Mouse (Mus musculus) heart, embryonic 14.5 days (tissue): ENCODE data around the gene Cep162. TPM values are rescaled to one million over a fixed set of nuclear protein-coding genes. Genes with fewer than 3 reads are reported as not detected.
A peak's percentile ranks its signal among the peaks of the same experiment; 100 is the strongest.

Experiments
- ATAC-seq: fragments of 200-750 bp; cut with Nextera tagmentation; 2 replicates; pipeline ENCODE4 v1.8.0; 2017; ENCODE audit warnings: low read depth, moderate TSS enrichment; ENCODE audit not compliant: insufficient number of reproducible peaks, insufficient read depth, low FRiP score
- H3K27ac ChIP-seq, 2 experiments: fragments of 200-500 bp in 1 of 2; fragments of 300-500 bp in 1 of 2; sonication (generic) in 1 of 2; replicated peaks in 1 of 2; 2 replicates each; pipeline ENCODE4 v1.5.1; 2012 to 2014; ENCODE audit warnings: low read depth in 2 of 2, low read length in 2 of 2, control low read depth in 1 of 2, mild to moderate bottlenecking in 1 of 2, mixed read lengths in 1 of 2; ENCODE audit not compliant: control insufficient read depth in 1 of 2, insufficient read depth in 1 of 2
- H3K27me3 ChIP-seq: fragments of 300-500 bp; sonication (generic); 2 replicates; pipeline ENCODE4 v1.6.1; 2014; ENCODE audit warnings: mild to moderate bottlenecking, low read length, control low read depth; ENCODE audit not compliant: control insufficient read depth, insufficient read depth
- H3K36me3 ChIP-seq: fragments of 300-500 bp; sonication (generic); 2 replicates; pipeline ENCODE4 v1.6.1; 2014; ENCODE audit warnings: mild to moderate bottlenecking, control low read depth, low read length, mixed read lengths; ENCODE audit not compliant: control insufficient read depth, insufficient read depth
- H3K4me1 ChIP-seq, 2 experiments: fragments of 200-500 bp in 1 of 2; fragments of 300-500 bp in 1 of 2; sonication (generic) in 1 of 2; 2 replicates each; pipeline ENCODE4 v1.6.1; 2012 to 2014; ENCODE audit warnings: low read length in 2 of 2, control low read depth in 1 of 2, mixed read lengths in 1 of 2; ENCODE audit not compliant: control insufficient read depth in 2 of 2, insufficient read depth in 2 of 2
- H3K4me2 ChIP-seq: fragments of 300-500 bp; sonication (generic); 2 replicates; pipeline ENCODE4 v1.6.1; 2014; ENCODE audit warnings: mild to moderate bottlenecking, low read length
- H3K4me3 ChIP-seq, 2 experiments: fragments of 200-500 bp in 1 of 2; fragments of 300-500 bp in 1 of 2; sonication (generic) in 1 of 2; 2 replicates each; pipeline ENCODE4 v1.5.1; 2012 to 2014; ENCODE audit warnings: low read length in 2 of 2, mild to moderate bottlenecking in 2 of 2, control low read depth in 1 of 2, low read depth in 1 of 2, moderate library complexity in 1 of 2; ENCODE audit not compliant: control insufficient read depth in 1 of 2, insufficient read depth in 1 of 2
- H3K9ac ChIP-seq: fragments of 300-500 bp; sonication (generic); 2 replicates; pipeline ENCODE4 v1.6.1; 2014; ENCODE audit warnings: mild to moderate bottlenecking, low read length
- H3K9me3 ChIP-seq: fragments of 300-500 bp; sonication (generic); 2 replicates; pipeline ENCODE4 v1.6.1; 2016; ENCODE audit warnings: low read length, control low read depth; ENCODE audit not compliant: control insufficient read depth
- WGBS: fragments of 180-500 bp; shearing (Covaris S2); extraction: QIAGEN DNeasy Blood & Tissue Kit; methylation state at CpG from one replicate; pipeline ENCODE4 v1.1.7; 2014; 5-methylcytosine and 5-hydroxymethylcytosine counted together
- polyA plus RNA-seq: library from polyadenylated mRNA; unstranded; fragments of >200 nt; fragmentation: Nextera tagmentation; extraction: Ambion mirVana; gene quantifications from 2 replicates; pipeline ENCODE4 v1.2.1, GENCODE M21; 2014

The Cep162 gene
- polyA plus RNA-seq: 4.6 and 4.7 TPM in 2 replicates

GRCm38 (mm10) chr9:87254903-87255695, at the start of gene Cep162:
Cep162 (minus strand) TSS chr9:87255536.
- Histone ChIP-seq H3K9ac (peak within 1 kb of the TSS; percentile 81), H3K27ac (peak within 1 kb of the TSS; percentile 56 to 72; a peak in 3 of 4 replicates), H3K4me1 (no peaks in the 10 kb centered on the region), H3K36me3 (no peaks in the 10 kb centered on the region), H3K4me2 (peak within 1 kb of the TSS; percentile 85), H3K9me3 (0 out of 2 replicates have a peak, but pooled peaks cover 3% of the 10 kb centered on the region), H3K27me3 (no peaks in the 10 kb centered on the region), H3K4me3 (peak within 1 kb of the TSS; percentile 72 to 97)
- under 1% methylated on average over 41 of the region's 41 CpGs for WGBS
- ATAC-seq: peak; percentile 95

GRCm38 (mm10) chr9:87303196-87303595, 47.9 kb upstream of the Cep162 start:
- no peak for ATAC-seq
- H3K9ac ChIP-seq: no peak overlapping the region
- no peaks in the 10 kb centered on the region for H3K27me3 ChIP-seq
- no peak overlapping the region for H3K4me2 ChIP-seq
- H3K4me3 ChIP-seq: no peak overlapping the region
- no peaks in the 10 kb centered on the region for H3K9me3 ChIP-seq
- H3K27ac ChIP-seq: no peak overlapping the region
- no peaks in the 10 kb centered on the region for H3K36me3 ChIP-seq
- H3K4me1 ChIP-seq: peaks cover 0 to 2% of the 10 kb centered on the region in 2 experiments; a peak in 1 of 4 replicates

- ATAC-seq: no peak
- H3K4me2 ChIP-seq: no peak overlapping the region
- no peaks in the 10 kb centered on the region for H3K27me3 ChIP-seq
- H3K36me3 ChIP-seq: no peaks in the 10 kb centered on the region
- no peak overlapping the region for H3K9ac ChIP-seq
- H3K9me3 ChIP-seq: no peaks in the 10 kb centered on the region
- H3K27ac ChIP-seq: no peak overlapping the region
- H3K4me3 ChIP-seq: no peak overlapping the region
- peaks cover 0 to 2% of the 10 kb centered on the region in 2 experiments; a peak in 1 of 4 replicates for H3K4me1 ChIP-seq
- WGBS: 49% methylated on average over 12 of the region's 12 CpGs
These were observed 43.6 kb upstream of the Cep162 start for GRCm38 (mm10) chr9:87298900-87299299.

- WGBS: 58% methylated on average over 1 of the region's 1 CpGs
These were observed 42.2 kb upstream of the Cep162 start for GRCm38 (mm10) chr9:87297522-87297921.

GRCm38 (mm10) chr9:87255696-87256030, 327 bp upstream of the Cep162 start:
- Histone ChIP-seq H3K9ac (peak overlapping the region; percentile 81), H3K36me3 (no peaks in the 10 kb centered on the region), H3K4me3 (peak overlapping the region; percentile 72 to 97), H3K27me3 (no peaks in the 10 kb centered on the region), H3K4me1 (no peaks in the 10 kb centered on the region), H3K27ac (peak overlapping the region in 1 of 2 experiments; percentile 72; a peak in 1 of 4 replicates), H3K9me3 (0 out of 2 replicates have a peak, but pooled peaks cover 3% of the 10 kb centered on the region), H3K4me2 (peak overlapping the region; percentile 85)
- ATAC-seq: no peak
- 22% methylated on average over 6 of the region's 6 CpGs for WGBS

More at GRCm38 (mm10) chr9:87297522-87297921, 42.2 kb upstream of the Cep162 start:
- ATAC-seq: no peak
- H3K9ac ChIP-seq: no peak overlapping the region
- H3K36me3 ChIP-seq: no peaks in the 10 kb centered on the region
- H3K27ac ChIP-seq: no peak overlapping the region
- H3K4me3 ChIP-seq: no peak overlapping the region
- H3K27me3 ChIP-seq: no peaks in the 10 kb centered on the region
- no peak overlapping the region for H3K4me2 ChIP-seq
- H3K9me3 ChIP-seq: no peaks in the 10 kb centered on the region
- no peaks in the 10 kb centered on the region for H3K4me1 ChIP-seq

- ATAC-seq: no peak
These were observed 7.2 kb downstream of the Cep162 start for GRCm38 (mm10) chr9:87248118-87248517.

GRCm38 (mm10) chr9:87247678-87248077, 7.7 kb downstream of the Cep162 start:
- Histone ChIP-seq H3K4me3 (no peak overlapping the region), H3K9ac (no peak overlapping the region), H3K4me2 (no peak overlapping the region), H3K36me3 (peaks cover 55% of the 10 kb centered on the region), H3K9me3 (no peaks in the 10 kb centered on the region), H3K4me1 (no peaks in the 10 kb centered on the region), H3K27ac (no peak overlapping the region), H3K27me3 (no peaks in the 10 kb centered on the region)
- no peak for ATAC-seq
- 81% methylated on average over 1 of the region's 1 CpGs for WGBS

More at GRCm38 (mm10) chr9:87248118-87248517, 7.2 kb downstream of the Cep162 start:
- Histone ChIP-seq H3K4me1 (no peaks in the 10 kb centered on the region), H3K27me3 (no peaks in the 10 kb centered on the region), H3K9me3 (no peaks in the 10 kb centered on the region), H3K36me3 (peaks cover 51% of the 10 kb centered on the region), H3K9ac (no peak overlapping the region), H3K4me3 (no peak overlapping the region), H3K27ac (no peak overlapping the region), H3K4me2 (no peak overlapping the region)
- WGBS: 44% methylated on average over 3 of the region's 3 CpGs
